Mouse (Mus musculus) left cerebral cortex, adult 8-10 months (tissue): ENCODE results near the gene Cdhr3. TPM values are rescaled to one million over a fixed set of nuclear protein-coding genes. Genes with fewer than 3 reads are reported as not detected.
"Not testable (repeated sequence)": the region's sequence is repeated elsewhere in the genome, so short reads cannot be mapped to it uniquely, and the experiment has no call there.

ENCODE experiments used
- DNase-seq, 2 experiments: peaks; one replicate each; pipeline ENCODE4 v3.0.0; 2022; ENCODE audit warnings: low spot score in 2 of 2
- total RNA-seq, 4 experiments: library from RNA; stranded (reverse); gene quantifications; 2 replicates each; pipeline ENCODE4 v1.2.4; 2022

The Cdhr3 gene
- total RNA-seq, 4 experiments from 2014 or later = 0.78 to 3.9 (median 2.6) TPM

- DNase-seq = no peak
Measured at GRCm38 (mm10) chr12:33076309-33076708, 16.4 kb downstream of the Cdhr3 start.

GRCm38 (mm10) chr12:33071901-33072672 is 20.6 kb downstream of the Cdhr3 start:
- DNase-seq = no peak

DNA sequence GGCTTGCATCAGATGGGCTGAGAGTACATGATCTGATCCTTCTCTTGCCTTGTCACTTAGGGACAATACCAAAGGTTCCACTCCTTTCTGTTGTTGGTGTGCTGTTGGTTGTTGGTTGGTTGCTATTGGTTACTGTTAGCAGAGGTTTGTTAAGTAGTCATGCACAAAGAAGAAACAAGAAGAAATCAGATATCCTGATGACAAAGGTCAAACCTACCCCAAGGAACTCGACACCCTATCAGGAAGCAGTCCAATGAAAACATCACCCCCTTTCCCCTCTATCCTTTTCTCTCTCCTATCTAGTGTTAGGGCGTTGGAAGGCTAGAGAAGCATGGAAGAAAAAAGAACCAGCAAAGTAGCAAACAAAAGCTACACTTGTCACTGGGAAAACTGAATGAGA is 23.7 kb downstream of the Cdhr3 start:
- DNase-seq = no peak

- no peak for DNase-seq
Measured at GRCm38 (mm10) chr12:33066355-33066754, 26.3 kb downstream of the Cdhr3 start.

GRCm38 (mm10) chr12:33065162-33065561 is 27.5 kb downstream of the Cdhr3 start:
- peak in 1 of 2 experiments; percentile 44 for DNase-seq

- DNase-seq = no peak
Measured at GRCm38 (mm10) chr12:33064266-33064665, 28.4 kb downstream of the Cdhr3 start.

- no peak for DNase-seq
Measured at GRCm38 (mm10) chr12:33063250-33063649, 29.4 kb downstream of the Cdhr3 start.

- DNase-seq = not testable (repeated sequence)
Measured at GRCm38 (mm10) chr12:33062379-33062778, 30.3 kb downstream of the Cdhr3 start.

- peak; percentile 44 to 73 for DNase-seq
Measured at GRCm38 (mm10) chr12:33061651-33062050, 31.0 kb downstream of the Cdhr3 start.

GRCm38 (mm10) chr12:33057231-33058048 is 35.2 kb downstream of the Cdhr3 start:
- no peak for DNase-seq

DNA sequence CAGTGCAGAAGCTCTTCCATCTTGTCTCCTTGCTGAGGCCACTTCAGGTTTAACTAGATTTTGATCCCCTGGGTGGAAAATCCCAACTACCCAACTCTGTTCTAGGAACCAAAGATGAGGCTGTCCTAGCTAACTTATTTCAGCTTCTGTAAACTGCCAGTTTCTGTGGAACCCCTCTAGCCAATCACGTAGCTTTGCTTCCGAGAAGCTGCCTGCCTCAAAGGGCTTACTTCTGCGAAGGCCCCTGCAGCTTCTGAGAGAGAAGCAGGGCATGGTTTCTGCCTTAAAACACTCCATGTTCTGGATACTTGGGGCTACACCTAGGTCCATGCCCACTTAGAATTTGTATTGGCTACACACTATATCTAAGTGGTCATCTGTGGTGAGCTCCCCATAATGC is 36.1 kb downstream of the Cdhr3 start:
- DNase-seq = no peak

DNA sequence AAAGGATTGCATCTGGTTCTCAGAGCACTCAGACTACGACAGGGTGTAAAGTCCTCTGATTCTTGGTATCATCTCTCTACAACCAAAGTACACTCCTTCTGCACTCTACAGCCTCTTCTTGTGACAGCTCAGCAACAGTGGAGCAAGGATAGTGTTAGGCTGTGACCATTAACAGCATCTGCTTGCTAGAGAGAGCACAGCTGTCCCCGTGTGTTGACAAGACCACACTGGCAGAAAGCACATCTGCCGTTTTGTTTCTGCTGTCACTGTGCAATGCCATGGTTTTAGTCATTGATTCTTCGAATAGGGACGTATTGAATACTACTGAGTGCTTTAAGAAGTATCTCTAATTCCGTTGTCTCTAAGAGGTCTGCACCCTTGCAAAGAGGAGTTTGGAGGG is 36.6 kb downstream of the Cdhr3 start:
- DNase-seq = no peak

DNA sequence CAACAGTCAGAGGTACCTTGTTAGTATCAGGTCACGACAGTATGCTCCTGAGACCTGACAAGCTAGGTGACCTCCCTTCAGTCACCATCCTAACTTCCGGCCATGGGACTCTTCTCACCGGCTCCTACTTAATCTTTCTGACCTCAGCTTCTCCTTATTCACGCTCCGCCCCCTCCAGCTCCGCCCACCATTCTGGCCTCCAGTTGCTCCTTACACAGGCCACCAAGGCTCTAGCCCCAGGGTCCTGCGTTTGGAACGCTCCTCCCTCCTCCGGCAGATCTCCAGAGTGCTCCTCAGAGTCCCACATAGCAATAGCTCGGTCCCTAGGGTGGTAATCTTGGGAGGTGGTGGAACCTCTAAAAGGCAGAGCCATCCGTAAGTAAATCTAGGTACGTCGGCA is 38.9 kb downstream of the Cdhr3 start:
- DNase-seq = no peak

- no peak for DNase-seq
Measured at GRCm38 (mm10) chr12:33053311-33053710, 39.4 kb downstream of the Cdhr3 start.

DNA sequence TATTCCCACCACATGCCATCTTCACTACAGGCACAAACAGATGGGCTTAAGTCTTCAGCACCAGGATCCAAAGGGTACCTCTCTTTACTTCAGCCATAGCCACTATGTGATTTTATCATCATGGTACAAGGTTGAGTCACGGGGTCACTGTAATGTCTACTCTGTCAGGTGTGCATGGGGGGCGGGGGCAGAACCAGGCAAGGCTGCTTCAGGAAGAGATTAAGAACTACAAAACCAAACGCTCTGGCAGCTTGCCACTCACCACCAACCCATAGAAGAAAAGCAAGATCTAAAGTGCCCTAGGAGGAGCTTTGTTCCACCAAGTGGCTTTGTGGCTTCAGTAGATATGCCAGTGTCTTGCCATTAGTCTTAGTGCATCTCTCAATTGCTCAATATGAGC is 44.3 kb downstream of the Cdhr3 start:
- no peak for DNase-seq

DNA sequence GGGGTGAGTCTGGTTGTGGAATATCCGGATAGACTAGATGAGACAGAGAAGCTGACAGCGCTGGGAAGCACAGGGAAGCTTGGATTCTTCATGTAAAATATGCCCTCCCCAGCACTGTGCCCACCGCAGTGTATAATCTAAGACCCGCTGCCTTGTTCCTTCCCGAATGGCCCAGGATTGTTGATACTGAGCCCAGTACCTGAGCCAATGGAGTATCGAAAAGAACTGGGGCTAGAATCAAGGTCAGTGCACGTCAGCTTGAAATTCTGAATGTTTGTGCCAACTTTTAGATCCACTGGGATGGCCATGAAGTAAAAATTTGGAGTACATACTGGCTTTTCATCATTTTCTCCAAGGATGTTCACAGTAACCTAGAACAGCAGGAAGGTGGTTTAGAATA is 46.2 kb downstream of the Cdhr3 start:
- DNase-seq = no peak

- DNase-seq = no peak
Measured at GRCm38 (mm10) chr12:33045533-33046361, 46.9 kb downstream of the Cdhr3 start.

- no peak for DNase-seq
Measured at GRCm38 (mm10) chr12:33041476-33041875, 51.2 kb downstream of the Cdhr3 start.

- no peak for DNase-seq
Measured at GRCm38 (mm10) chr12:33040811-33041210, 51.9 kb downstream of the Cdhr3 start.

DNA sequence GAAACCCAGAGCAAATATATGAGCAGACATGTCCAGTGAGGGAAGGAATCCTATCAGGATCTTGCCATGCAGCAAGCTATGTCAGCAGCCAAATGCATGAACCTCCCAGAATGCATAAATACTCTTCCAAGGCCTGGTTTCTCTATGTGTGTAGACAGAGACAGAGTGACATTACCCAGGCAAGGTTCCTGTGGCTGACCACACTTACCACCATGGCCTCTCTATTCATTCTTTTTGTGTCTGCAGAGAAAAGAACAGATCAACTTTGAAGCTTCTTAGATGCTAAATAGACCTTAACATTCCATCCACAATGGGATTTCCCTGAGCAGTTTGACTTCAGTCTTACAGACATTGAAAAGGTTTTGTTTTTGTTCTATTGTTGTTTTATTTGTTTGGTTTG is 54.0 kb downstream of the Cdhr3 start:
- DNase-seq = no peak

DNA sequence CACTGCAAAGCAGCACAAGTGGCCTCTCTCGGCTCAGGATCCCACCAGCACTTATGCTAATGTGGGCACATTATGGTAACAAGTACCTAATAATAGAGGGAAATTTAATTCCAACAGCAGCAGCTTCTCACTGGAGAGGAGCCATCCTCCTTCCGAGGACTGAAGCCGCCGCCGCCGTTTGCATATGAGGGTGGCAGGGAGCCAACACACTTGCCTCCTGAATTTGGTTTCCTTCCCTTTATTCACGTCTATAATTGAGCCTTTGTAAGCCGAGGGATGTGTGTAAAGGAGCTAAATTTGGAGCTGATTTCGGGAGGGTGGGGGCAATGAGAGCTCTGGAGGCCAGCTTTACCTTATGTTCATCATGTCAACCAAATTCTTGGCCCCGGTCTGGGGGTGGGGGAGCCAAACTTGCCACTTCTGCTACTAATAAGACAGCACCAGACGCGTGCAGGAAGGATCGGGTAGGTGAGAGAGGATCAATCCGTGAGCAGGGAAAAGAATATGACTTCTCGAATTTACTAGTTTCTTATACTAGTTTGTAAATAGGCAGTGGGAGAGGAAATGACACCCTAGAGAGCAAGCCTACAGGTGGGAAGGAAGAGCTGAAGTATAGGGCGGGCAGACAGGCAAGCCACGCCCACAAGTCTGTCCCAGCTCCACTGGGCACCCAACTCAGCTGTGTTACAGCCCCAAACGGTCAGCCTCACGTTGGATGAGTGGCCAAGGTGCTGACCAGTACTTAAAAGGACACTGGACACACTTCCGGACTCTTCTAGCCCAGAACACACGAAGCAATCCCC is 56.8 kb downstream of the Cdhr3 start:
- peak in 1 of 2 experiments; percentile 86 for DNase-seq
